Mouse (Mus musculus) brain, embryonic 18.5 days (tissue): ENCODE data around the gene Clstn2.

ENCODE experiments used
- DNase-seq: peaks from one replicate; pipeline ENCODE4 v3.0.0-alpha.2; 2012; ENCODE audit warnings: low read depth, low spot score

The Clstn2 gene

GRCm38 (mm10) chr9:97570881-97571280 lies 462.1 kb downstream of the Clstn2 start:
- peak; percentile 26 for DNase-seq

- DNase-seq: no peak
Measured at GRCm38 (mm10) chr9:97563121-97563520, 469.9 kb downstream of the Clstn2 start.

GRCm38 (mm10) chr9:97544359-97544758 lies 488.6 kb downstream of the Clstn2 start:
- DNase-seq: no peak

- no peak for DNase-seq
Measured at GRCm38 (mm10) chr9:97541419-97541818, 491.6 kb downstream of the Clstn2 start.

GRCm38 (mm10) chr9:97538075-97538779 lies 494.8 kb downstream of the Clstn2 start:
- no peak for DNase-seq

GRCm38 (mm10) chr9:97534196-97534595 lies 498.8 kb downstream of the Clstn2 start:
- DNase-seq: peak; percentile 49

GRCm38 (mm10) chr9:97533306-97533705 lies 499.7 kb downstream of the Clstn2 start:
- DNase-seq: no peak

- DNase-seq: no peak
Measured at GRCm38 (mm10) chr9:97532536-97532935, 500.4 kb downstream of the Clstn2 start.

- DNase-seq: no peak
Measured at GRCm38 (mm10) chr9:97527926-97528325, 505.1 kb downstream of the Clstn2 start.

- DNase-seq: no peak
Measured at GRCm38 (mm10) chr9:97527276-97527675, 505.7 kb downstream of the Clstn2 start.

GRCm38 (mm10) chr9:97525563-97525962 lies 507.4 kb downstream of the Clstn2 start:
- DNase-seq: no peak

- DNase-seq: no peak
Measured at GRCm38 (mm10) chr9:97524861-97525260, 508.1 kb downstream of the Clstn2 start.

- DNase-seq: no peak
Measured at GRCm38 (mm10) chr9:97520771-97521170, 512.2 kb downstream of the Clstn2 start.

- no peak for DNase-seq
Measured at GRCm38 (mm10) chr9:97517006-97517405, 516.0 kb downstream of the Clstn2 start.

GRCm38 (mm10) chr9:97514639-97515038 lies 518.3 kb downstream of the Clstn2 start:
- no peak for DNase-seq

GRCm38 (mm10) chr9:97512282-97512850 lies 520.6 kb downstream of the Clstn2 start:
- DNase-seq: no peak

GRCm38 (mm10) chr9:97501416-97501815 lies 531.6 kb downstream of the Clstn2 start:
- no peak for DNase-seq

- no peak for DNase-seq
Measured at GRCm38 (mm10) chr9:97495056-97495455, 537.9 kb downstream of the Clstn2 start.

GRCm38 (mm10) chr9:97491626-97492025 lies 541.4 kb downstream of the Clstn2 start:
- no peak for DNase-seq

- no peak for DNase-seq
Measured at GRCm38 (mm10) chr9:97490591-97491176, 542.3 kb downstream of the Clstn2 start.

- DNase-seq: no peak
Measured at GRCm38 (mm10) chr9:97486826-97487225, 546.2 kb downstream of the Clstn2 start.

GRCm38 (mm10) chr9:97481187-97481586 lies 551.8 kb downstream of the Clstn2 start:
- DNase-seq: no peak

GRCm38 (mm10) chr9:97476961-97477360 lies 556.0 kb downstream of the Clstn2 start:
- no peak for DNase-seq
